Mouse (Mus musculus): ENCODE data around the gene Dph1.

DNA sequence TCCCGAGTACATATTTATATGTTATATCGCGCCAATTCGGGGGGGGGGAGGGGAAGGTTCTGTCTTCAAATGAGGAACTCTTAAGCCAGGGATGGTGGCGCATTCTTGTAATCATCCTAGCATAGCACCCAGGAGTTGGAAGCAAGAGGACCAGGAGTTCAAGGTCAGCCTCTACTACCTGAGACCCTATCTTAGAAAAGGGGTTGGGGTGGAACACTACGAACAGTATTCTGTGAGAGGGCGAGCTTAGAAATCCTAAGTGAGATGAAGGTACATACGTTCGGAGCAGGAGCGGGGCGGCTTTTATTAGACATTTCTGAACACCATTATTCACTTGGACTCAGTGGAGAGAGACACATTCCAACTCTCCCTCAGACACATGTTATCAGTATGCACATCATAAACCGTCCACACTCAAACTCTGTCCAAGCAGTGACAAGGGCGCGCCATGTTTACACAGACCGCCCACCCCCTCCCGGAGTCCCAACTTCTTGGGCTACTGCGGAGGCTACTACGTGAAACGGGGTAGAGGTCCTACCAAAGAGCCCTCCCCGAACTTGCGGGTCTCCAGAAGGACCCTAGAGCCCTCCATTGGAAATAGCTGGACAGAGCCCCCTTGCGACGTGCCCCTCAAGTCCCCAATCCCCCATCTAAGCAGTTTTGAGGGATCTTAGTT is 21.5 kb downstream of the Dph1 start, which contains the start of gene Hic1:
- TF ChIP-seq CTCF (IDR thresholded peaks at IDR 0.05; ENCODE audit: control insufficient read depth, insufficient read depth, low read length) = no peak
- TF ChIP-seq POLR2A (IDR thresholded peaks at IDR 0.05; ENCODE audit: borderline replicate concordance, control insufficient read depth, low read depth, low read length) = no peak
